Mouse (Mus musculus): ENCODE results near the gene Anapc1.
A peak's percentile ranks its signal among the peaks of the same experiment; 100 is the strongest.
"Not testable (repeated sequence)": the region's sequence is repeated elsewhere in the genome, so short reads cannot be mapped to it uniquely, and the experiment has no call there.

Gene Anapc1

DNA sequence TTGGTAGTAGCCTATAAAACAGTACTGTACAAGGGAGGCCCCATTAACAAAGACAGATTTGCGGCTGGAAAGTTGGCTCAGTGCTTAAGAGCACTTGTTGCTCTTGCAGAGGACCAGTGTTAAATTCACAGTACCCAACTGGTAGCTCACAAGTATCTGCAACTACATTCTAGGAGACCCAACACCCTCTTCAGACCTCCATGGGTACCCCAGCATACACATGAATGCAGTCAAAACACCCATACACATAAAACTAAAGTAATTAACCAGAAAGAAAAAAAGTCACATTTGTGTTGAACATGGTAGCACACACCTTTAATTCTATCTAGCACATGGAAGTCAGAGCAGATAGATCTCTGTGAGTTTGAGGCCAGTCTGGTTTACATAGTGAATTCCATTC lies 9.9 kb upstream of the Anapc1 start:
- DNase-seq (ENCODE audit: low read depth, low spot score), result no peak

DNA sequence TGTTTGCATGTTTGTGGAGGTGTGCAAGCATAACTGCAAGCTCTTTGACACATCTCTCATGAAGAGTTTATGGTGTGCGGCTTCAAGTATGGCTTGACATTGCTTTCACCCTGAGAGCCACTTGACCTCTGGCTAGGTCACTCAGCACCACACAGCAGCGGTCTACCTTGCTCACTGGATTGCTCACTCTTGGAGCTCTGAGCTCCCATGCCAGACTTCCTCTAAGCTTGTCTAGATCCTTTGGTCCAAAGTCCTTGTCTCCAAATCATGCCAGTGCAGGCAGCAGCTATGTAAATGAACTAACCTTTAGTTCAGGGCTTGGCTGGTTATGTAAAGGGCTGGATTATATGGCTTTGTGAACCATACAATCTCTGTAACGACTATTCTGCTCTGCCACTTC lies 9.2 kb upstream of the Anapc1 start:
- no peak for DNase-seq (ENCODE audit: low read depth, low spot score)

DNA sequence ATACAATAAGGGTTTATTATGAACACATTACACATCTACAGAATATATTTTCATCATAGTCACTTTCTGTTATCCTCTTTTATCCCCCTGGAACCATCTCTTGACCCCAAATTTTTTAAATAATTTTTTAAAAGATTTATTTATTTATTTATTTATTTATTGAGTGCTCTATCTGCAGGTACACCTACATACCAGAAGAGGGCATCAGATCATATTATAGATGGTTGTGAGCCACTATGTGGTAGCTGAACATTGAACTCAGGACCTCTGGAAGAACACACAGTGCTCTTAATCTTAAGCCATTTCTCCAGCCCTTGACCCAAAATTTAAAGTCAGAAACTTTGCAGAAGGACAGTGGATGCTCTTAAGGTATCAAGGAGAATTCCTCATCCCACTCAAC lies 7.4 kb upstream of the Anapc1 start:
- DNase-seq (ENCODE audit: low read depth, low spot score), result no peak

DNA sequence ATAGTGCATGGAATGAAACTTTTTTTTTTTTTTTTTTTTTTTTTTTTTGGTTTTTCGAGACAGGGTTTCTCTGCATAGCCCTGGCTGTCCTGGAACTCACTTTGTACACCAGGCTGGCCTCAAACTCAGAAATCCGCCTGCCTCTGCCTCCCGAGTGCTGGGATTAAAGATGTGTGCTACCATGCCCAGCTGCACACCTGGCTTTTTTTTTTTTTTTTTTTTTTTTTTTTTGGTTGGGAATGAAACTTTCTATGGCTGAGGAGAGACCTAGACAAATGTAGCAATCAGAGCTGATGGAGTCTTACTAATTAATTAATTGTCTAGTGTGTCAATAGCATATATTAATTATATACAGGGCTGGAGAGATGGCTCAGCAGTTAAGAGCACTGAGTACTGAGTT lies 6.6 kb upstream of the Anapc1 start:
- not testable (repeated sequence) for DNase-seq (ENCODE audit: low read depth, low spot score)

DNA sequence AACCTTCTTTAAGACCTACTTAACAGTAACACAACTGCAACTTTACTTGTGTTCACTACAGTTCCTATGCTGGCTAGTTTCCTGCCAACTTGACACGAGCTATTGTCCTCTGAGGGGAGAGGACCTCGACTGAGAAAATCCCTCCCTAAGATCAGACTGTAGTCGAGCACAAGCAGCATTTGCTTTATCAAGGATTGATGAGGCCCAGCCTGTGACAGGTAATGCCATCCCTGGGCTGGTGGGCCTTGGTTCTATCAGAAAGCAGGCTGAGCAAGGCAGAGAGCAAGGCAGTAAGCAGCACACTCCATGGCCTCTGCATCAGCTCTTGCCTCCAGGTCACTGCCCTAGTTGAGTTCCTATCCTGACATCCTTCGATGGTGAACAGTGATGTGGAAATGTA lies 6.0 kb upstream of the Anapc1 start:
- DNase-seq (ENCODE audit: low read depth, low spot score), result no peak

DNA sequence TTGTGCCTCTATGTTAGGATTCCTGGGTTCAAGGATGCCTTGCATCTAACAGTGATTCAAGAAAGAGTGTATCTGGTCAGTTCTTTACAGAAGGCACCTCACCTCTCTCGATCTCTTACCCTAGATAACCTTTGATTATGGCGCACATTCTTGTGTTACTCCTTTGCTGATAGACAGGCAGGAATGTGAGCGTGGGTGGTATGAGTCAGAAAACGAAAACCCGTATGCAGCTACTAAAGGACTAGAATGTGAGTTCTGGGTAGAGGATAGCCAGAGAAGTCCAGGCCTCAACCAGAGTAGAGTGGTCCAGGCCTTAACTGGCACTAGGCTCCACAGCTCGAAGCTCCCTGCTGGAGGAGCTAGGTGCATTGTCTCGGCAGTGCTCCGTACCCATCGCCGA lies 5.6 kb upstream of the Anapc1 start:
- no peak for DNase-seq (ENCODE audit: low read depth, low spot score)

DNA sequence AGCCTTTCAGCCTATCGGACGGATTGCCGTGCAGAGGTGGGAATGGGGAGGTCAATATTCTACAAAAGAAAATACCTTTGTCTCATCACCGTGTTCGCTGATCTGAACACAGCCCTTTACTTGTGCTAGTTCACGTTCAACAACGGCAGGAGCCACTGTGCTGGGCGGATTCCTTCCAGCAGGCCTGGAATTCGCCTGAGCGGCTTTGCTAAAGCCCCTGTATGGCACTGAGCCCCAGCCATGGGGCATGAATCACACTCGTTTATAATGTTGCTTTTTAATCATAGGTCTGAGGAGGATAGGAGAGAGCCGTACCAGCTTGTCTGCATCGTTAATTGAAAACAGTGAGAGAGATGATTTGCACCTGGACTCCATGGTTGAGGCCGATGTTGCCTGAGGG lies 5.1 kb upstream of the Anapc1 start:
- DNase-seq (ENCODE audit: low read depth, low spot score), result no peak

DNA sequence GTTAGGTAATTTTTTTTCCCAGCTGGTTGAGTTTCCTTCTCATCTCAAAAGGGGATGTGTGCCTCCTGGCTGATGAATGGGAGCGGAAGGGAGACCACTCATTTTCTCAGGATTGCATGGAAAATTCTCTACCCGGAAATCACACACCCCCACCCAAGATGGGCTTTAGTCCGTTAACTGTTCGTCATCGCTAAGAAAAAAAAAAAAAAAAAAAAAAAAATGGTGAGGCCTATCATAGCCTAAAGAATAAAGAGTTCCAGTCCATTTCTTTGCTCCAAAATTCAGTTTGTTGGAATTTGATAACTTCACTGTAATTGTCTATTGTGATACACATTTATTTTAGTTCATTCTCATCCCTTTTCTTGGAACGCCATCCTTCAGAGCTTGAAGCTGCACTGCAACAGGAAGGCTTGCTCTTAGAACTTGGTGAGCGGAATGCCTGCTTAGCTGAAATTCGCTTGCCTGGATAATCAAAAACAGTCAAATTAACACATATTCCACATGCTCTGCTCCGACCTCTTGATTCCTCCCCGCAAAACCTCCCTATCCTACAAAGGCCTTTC lies 448 bp upstream of the Anapc1 start:
- DNase-seq (ENCODE audit: low read depth, low spot score), result no peak

DNA sequence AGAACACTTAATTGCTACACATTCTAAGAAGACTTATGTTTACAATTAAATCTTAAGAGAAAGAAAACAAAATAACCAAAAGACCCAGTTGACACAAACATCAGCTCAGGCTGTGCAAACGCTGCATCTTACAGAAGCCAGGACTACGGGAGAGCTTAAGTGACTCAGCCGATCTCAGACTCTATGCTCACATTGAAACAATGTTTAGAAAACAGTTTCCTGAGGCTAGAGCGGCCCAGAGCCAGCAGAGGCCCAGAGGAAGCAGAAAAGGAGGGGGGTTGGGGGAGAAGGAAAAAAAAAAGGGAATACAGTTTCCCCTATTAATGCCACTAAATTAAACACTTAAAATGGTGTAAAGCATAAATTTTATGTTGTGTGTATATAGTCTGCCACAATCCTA lies 6.5 kb downstream of the Anapc1 start:
- DNase-seq (ENCODE audit: low read depth, low spot score), result no peak

DNA sequence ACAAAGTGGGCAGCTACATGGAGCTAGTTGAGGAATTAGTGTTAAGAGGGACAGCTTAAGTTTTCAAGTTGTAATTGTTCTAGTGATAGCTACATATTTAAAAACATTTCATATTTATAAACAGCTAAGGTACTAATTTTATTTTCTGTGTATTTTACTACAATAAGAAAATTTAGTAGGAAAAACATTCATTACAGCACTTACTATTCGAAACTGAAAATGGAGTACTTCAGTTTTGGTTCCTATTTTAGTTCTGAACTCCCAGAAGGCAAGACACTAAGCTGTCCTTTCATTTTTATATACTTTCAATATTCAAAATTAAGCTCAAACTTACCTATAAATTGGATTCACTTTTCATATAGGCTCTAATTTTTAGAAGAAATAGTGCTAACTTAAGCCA lies 66.6 kb downstream of the Anapc1 start:
- DNase-seq (ENCODE audit: low read depth, low spot score), result no peak

DNA sequence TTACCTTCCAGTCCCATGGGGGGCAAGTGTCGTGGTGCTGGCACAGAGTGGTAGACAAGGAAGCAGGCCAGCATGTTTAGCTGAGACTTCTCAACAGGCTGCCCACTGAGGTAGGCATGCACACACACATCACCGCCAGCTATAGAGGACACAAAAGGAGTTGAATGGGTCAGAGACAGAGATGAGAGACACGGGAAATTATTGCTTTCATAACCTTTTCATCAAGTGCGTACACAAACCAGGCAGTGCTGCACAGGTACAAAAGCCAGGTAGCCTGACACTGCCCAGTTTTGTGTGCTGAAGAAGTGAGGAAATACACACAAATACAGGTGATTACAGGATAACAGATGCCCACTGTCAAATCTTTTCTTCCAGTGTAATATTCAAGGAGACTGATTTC lies 71.8 kb downstream of the Anapc1 start:
- no peak for DNase-seq (ENCODE audit: low read depth, low spot score)

DNA sequence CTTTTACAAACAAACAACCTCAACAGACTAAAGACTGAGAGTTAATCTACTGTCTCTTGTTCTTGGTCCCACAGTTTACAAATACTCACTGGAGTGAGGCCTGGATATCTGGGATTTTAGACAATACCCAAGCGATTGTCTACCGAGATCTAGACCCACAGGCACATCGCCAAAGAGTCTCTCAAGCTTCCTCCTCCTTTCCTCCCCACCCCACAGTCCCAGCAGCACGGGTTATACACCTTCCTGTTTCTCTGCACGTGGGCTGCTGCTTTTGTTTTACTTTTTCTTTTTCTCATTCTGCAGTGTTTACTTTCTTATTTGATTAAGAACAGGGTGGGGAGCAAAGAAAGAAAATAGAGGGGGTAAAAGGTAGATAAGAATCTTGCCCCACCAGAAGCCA lies 73.8 kb downstream of the Anapc1 start:
- no peak for DNase-seq (ENCODE audit: low read depth, low spot score)

DNA sequence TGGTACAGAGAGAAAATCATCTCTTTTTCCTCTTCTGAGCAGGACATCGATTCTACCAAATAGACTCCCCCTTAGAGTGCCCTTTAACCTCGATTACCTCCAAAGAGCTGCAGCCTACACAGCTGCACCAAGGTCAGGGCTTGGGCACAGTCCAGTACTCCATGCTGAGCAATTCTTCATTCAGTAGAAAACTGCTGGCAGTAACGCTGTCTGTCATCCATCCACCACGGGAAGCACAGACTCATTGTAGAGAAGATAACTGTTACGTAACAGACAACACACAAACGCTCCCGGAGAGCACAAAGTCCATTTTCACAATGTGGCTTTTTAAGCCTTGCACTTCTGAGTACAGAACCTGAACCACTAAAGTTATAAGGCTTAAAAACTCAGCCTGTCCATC lies 74.9 kb downstream of the Anapc1 start:
- DNase-seq (ENCODE audit: low read depth, low spot score), result no peak

DNA sequence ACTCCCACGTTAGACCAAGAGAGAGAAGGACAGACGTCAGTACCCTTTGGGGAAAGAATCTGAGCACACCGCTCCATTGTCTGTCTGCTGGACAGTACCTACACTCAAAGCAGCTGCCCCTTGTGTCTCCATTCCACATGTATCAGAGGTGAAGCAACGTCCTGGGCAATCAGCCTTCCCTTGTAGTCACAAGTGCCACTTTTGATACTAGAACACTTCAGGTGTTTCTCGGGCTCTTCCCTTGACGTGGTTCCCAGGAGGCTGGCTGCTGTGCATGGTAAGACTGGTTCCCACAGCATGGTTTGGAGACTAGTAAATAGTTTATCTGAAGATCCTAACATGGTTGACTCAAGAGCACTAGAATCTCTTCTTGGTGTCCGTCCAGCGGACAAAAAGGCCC lies 76.0 kb downstream of the Anapc1 start:
- DNase-seq (ENCODE audit: low read depth, low spot score), result no peak

DNA sequence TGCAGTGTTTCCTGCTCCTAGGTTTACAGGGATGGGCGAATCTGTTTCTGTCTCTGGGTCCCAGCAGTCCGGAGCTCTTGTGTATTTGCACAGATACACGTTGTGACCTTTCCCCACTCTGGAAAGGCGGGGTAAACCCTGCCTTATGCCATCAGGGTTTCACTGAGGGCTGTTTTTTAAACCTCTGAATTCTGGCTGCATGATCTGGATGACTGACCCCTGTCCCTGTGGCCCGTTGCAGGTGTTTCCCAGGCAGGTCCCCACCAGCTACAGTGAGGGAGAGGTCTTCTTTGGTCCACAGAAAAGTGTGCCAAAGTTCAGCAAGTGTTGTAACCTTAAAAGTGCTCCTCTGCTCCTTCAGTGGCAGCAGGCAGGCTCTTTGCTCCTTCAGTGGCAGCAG lies 77.9 kb downstream of the Anapc1 start:
- no peak for DNase-seq (ENCODE audit: low read depth, low spot score)

DNA sequence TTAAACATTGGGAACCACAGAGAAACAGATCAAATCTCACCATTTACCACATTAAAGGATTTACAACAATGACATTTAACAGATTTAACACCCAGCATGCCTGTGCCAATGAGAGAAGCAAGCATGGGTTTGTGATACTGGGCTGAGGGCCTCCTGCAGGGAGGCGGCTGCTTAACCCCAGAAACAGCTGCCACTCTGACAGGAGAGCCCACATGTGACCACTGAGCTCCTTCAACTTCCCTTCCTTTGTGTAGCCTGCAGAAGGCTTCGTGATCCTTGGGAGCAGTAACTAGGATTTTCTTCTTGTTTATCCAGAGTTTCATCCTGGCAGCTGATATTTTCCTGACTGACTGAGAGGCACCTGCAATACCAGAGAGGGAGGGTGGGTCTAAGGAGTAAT lies 85.7 kb downstream of the Anapc1 start:
- no peak for DNase-seq (ENCODE audit: low read depth, low spot score)

DNA sequence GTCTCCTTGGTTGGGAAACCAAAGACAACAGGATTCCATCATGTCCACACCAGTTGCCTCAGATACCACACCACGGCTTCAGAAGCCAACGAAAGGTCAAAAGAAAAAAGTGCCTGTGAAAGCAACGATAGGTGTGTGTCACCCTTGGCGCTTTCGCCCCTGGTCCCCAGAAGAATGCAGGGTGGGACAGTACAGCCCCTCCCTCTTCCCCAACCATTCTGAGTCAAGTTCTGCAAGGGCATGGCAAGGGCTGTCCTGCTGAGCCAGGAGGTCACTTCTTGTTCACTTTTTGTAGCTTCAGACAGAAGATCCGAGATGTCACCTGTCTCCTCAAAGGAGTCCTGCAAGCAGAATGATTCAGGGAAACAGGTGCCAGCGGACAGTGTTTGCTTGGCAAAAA lies 94.9 kb downstream of the Anapc1 start:
- DNase-seq (ENCODE audit: low read depth, low spot score), result no peak

DNA sequence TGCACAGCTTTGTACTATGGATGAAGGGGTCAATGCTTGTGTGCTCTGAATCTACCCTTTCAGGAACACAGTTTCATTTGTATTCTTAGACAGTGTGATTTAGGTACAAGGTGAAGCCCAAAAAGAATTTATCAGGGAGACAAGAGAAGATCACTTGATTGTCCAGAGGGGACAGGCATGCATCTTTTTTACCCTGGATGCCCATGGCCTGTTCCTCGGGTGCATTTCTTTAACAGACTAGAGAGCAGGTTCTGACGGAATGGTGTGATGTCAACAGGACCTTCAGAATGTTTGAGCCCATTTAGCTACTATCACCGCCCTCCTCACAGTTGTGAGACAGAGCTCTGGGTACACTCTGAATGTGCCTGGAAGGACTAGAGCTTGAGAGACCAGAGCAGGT lies 96.3 kb downstream of the Anapc1 start, which contains the start of gene Spdye4c:
Spdye4c (plus strand) TSS at position 301 of the 400 bp plus-strand sequence.
- DNase-seq (ENCODE audit: low read depth, low spot score), result no peak

DNA sequence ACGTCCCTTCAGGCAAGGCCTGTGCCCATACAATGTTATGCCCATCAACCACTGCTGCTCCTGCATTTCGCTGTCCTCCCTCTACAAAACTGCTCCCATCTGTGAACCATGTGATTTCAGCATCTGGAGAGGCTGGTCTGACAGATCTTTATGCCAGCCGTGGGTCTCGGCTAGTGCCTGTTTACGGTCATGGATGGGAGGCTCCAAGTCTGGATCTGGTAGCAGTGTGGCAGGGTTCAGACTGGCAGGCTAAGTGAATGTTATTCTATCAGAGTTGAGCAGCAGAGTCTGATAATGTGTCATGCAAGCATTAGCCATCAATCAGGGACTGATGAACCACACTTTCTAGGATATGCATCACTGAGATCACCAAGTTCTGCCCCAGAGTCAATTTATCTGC lies 104.3 kb downstream of the Anapc1 start:
- DNase-seq (ENCODE audit: low read depth, low spot score), result no peak

DNA sequence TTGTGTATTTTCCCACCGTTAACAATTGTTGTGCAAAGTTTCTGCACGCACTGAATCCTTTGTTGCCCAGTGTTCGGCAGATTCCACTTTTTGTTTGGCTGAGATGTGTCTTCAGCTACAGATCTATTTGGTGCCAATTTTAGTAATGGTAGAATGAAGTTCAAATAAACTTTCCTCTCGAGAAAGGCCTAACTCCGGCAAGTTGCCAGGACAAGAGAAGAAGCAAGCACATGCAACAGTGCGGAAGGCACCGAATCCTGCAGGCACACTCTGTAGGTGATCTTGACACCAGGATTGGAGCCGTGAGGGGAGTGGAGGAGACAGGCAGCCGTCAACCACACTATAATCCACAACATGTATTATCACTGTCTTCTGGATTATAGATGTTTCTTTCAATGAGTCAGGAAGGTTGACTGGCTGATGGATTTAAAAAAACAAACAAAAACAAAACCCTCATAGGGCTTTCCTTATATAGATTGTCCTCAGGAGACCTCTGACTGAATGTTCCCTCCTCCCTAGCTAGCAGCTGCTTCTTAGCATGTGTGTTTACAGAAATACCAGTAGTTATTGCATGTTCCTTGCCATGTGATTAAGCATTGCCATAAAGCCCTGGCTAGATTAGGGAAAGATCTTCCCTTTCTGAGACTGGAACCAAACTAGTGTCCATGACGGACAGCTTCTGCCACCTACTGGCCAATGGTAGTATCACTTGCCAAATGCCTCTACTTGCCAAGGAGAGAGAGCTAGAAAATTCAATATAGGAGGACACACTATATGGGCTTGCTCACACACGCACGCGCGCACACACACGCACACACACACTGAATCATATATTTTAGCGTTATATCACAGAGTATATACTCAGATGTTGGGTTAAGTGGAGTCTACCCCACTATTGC lies 114.2 kb downstream of the Anapc1 start:
- peak; percentile 75 for DNase-seq (ENCODE audit: low read depth, low spot score)

DNA sequence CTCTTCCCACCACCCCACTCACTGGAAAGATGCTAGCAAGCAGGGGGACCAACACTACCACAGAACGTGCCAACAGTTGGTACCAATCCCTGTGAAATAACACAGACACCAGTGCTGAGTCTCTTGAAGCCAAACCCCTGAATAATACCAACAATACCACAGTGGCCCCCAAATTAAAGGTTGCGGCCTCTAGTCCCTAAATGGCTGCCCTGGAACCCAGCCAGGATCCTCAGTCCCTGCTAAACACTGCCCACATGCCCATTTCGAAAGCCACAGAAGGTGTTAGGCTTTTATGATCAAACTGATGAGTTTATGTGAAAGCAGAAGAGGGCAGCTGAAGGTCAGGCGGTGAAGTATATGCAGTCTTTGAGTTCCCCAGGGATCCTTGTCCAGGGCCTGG lies 116.2 kb downstream of the Anapc1 start:
- no peak for DNase-seq (ENCODE audit: low read depth, low spot score)

DNA sequence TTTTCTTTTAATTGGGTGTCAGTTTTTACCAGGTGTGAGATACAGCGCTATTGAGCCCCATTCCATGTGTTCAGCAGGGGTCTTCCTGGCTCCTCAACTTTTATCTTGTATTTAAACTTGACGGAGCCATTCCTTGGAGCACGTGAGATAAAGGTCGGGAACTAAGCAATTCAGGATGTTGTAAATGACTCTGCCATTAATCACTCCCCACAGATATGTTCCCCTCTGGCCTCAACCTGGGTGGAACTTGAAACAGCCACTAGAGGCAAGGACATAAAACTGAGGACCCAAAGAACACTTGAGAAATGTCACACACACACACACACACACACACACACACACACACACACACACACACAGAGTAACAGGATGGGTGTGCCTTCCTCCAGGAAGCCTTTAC lies 118.7 kb downstream of the Anapc1 start:
- DNase-seq (ENCODE audit: low read depth, low spot score), result no peak

DNA sequence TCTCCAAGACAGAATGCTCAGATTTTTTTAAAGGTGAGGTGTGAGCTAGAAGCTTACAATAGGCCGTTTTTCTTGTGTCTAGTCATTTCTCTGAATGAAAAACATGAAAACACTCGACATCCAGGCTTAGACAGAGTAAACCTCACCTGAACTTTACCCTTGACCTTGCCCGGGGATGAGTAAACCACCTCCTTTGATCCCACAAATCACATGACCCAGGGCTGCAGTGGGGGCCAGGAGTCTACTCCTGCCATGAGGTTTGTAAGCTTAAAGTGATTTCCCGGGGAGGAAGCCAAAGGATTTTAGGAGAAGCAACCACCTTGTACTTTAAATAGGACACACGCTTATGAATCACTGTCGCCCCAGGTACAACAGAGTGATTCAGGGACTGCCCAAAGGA lies 119.2 kb downstream of the Anapc1 start:
- no peak for DNase-seq (ENCODE audit: low read depth, low spot score)
